Mouse (Mus musculus): ENCODE data around the gene Srms. TPM values are rescaled to one million over a fixed set of nuclear protein-coding genes. Genes with fewer than 3 reads are reported as not detected.
A peak's percentile ranks its signal among the peaks of the same experiment; 100 is the strongest.

Srms gene
- under 1 TPM; 0.21 to 0.22 TPM for total RNA-seq (2021)

DNA sequence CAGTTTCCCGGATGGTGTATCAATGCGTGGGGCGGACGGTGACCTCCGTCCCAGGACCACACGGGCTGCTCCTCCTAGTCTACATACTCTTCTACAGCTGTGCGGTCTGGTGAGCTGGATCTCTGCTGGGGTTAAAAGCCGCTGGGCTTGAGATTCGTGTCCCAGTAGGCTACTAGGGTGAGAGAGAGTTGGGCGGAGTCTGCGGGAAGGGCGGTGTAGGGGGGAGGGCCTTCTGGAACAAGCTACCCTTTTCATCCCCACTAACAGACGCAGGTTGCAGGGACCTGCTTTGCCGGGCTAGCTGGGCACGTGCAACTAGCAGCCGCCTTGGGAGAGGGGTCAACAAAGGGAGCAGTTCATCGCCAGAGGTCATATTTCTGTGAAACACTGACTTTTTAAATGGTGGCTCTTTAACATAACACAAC, at the start of gene Srms:
Gene Srms (minus strand): TSS at position 165 of the 425 bp plus-strand sequence.
- intact Hi-C loops (cut with DNase I), result no loop called here
- peak in 1 of 2 experiments; percentile 53 for DNase-seq (ENCODE audit: extremely low spot score in 1 of 2, low spot score in 2 of 2)

- intact Hi-C loops (cut with DNase I), result no loop called here
- DNase-seq (ENCODE audit: extremely low spot score in 1 of 2, low spot score in 2 of 2), result peak in 1 of 2 experiments; percentile 15
These were observed 40.3 kb upstream of the Srms start for GRCm38 (mm10) chr2:181253248-181253647.

- intact Hi-C loops (cut with DNase I), result no loop called here
- no peak for DNase-seq (ENCODE audit: extremely low spot score in 1 of 2, low spot score in 2 of 2)
These were observed 38.9 kb upstream of the Srms start for GRCm38 (mm10) chr2:181251841-181252240.

- intact Hi-C loops (cut with DNase I), result no loop called here
- no peak for DNase-seq (ENCODE audit: extremely low spot score in 1 of 2, low spot score in 2 of 2)
These were observed 36.2 kb upstream of the Srms start for GRCm38 (mm10) chr2:181249217-181249616.

DNA sequence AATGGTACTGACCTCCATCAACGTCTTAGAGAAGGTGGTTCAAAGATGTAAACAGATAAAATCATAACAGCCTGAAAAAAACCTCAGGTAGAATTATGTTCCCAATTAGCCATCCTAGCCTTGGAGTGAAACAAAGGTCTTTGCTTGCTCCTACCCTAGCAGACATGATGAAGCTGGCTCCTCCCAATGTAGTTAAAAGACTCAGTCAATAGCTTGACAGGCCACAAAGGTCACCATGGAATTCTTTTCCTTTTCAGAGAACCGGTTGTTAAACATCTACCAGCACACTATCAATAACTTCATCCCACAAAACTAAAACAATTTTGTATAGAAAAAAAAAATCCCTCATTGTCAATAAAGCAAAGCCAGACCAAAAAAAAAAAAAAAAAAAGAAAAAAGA, 32.0 kb upstream of the Srms start:
- no peak for DNase-seq (ENCODE audit: extremely low spot score in 1 of 2, low spot score in 2 of 2)
- intact Hi-C loops (cut with DNase I), result no loop called here

GRCm38 (mm10) chr2:181243706-181244394, 30.9 kb upstream of the Srms start:
- peak in 1 of 2 experiments; percentile 44 for DNase-seq (ENCODE audit: extremely low spot score in 1 of 2, low spot score in 2 of 2)
- intact Hi-C loops (cut with DNase I), result no loop called here

- DNase-seq (ENCODE audit: extremely low spot score in 1 of 2, low spot score in 2 of 2), result no peak
- intact Hi-C loops (cut with DNase I), result no loop called here
These were observed 29.3 kb upstream of the Srms start for GRCm38 (mm10) chr2:181242314-181242665.

GRCm38 (mm10) chr2:181241602-181242313, 28.8 kb upstream of the Srms start, which contains the start of gene Helz2:
TSS of gene Helz2 (minus strand) at chr2:181242027.
- DNase-seq (ENCODE audit: extremely low spot score in 1 of 2, low spot score in 2 of 2), result peak in 1 of 2 experiments; percentile 31
- intact Hi-C loops (cut with DNase I), result no loop called here

- DNase-seq (ENCODE audit: extremely low spot score in 1 of 2, low spot score in 2 of 2), result peak in 1 of 2 experiments; percentile 16
- intact Hi-C loops (cut with DNase I), result no loop called here
These were observed 27.9 kb upstream of the Srms start for GRCm38 (mm10) chr2:181240806-181241440.

GRCm38 (mm10) chr2:181239261-181239660, 26.3 kb upstream of the Srms start:
- intact Hi-C loops (cut with DNase I), result no loop called here
- DNase-seq (ENCODE audit: extremely low spot score in 1 of 2, low spot score in 2 of 2), result peak in 1 of 2 experiments; percentile 19

- no peak for DNase-seq (ENCODE audit: extremely low spot score in 1 of 2, low spot score in 2 of 2)
- intact Hi-C loops (cut with DNase I), result no loop called here
These were observed 25.9 kb upstream of the Srms start for GRCm38 (mm10) chr2:181238861-181239260.

- DNase-seq (ENCODE audit: extremely low spot score in 1 of 2, low spot score in 2 of 2), result peak in 1 of 2 experiments; percentile 22
- intact Hi-C loops (cut with DNase I), result no loop called here
These were observed 25.2 kb upstream of the Srms start for GRCm38 (mm10) chr2:181238091-181238610.

- peak in 1 of 2 experiments; percentile 13 for DNase-seq (ENCODE audit: extremely low spot score in 1 of 2, low spot score in 2 of 2)
- intact Hi-C loops (cut with DNase I), result no loop called here
These were observed 24.4 kb upstream of the Srms start for GRCm38 (mm10) chr2:181237251-181238014.

DNA sequence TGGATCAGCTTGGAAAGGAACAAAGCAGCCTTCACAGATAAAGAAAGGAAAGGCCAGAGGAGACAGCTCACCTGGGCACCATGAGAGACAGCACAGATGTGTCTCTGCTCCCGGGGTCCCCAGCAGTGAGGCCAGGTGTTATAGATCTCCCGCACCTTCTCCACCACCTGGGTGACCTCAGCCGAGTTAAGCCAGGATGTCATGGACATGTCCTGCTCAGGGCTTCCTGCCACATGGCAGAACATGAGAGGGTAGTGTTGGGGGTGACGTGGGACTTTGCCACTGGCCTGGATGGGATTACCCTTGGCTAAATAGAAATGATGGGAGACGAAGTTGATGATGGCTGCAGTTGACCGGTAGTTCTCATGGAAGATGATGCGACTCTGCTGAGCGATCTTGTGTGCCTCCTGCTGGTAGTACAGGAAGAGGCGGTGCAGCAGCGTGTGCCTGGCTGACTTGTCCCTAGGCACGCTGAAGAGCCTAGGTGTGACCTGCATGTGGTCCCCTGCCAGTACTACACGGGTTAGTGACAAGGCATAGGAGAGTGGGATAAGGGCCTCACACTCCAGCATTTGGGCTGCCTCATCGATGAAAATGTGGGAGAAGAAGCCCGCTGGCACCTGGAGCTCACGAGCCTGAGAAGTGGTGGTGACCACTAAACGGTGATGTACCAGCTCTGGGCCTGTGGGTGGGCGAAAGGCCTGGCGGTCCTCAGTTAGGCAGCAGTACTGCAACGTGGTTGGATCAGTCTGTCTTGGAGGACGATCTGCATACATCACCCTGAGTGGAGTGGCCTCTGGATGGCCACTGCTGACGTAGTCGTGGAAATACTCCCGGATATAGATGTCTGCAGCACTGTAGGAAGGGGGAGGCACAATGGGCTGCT, 22.9 kb upstream of the Srms start:
- intact Hi-C loops (cut with DNase I), result no loop called here
- DNase-seq (ENCODE audit: extremely low spot score in 1 of 2, low spot score in 2 of 2), result peak in 1 of 2 experiments; percentile 16

- no peak for DNase-seq (ENCODE audit: extremely low spot score in 1 of 2, low spot score in 2 of 2)
- intact Hi-C loops (cut with DNase I), result no loop called here
These were observed 21.7 kb upstream of the Srms start for GRCm38 (mm10) chr2:181234680-181235079.

DNA sequence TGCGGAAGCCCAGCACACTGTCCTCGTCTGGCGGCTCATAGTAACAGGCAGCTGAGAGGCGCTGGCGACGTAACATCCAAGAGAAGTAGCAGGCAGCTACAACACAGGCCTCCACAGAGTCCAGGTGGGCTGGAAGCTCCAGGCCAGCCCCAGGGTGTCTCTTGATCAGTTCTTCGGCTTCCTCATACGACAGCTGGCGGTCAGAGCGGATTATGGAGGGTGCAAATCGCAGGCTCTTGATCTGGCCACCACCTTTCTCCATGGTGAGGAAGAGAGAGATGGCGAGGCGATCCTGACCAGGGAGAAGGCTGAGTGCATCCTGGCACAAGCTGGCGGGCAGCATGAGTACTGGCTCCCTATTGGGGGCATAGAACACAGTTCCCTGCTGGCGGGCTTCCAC, 20.5 kb upstream of the Srms start:
- intact Hi-C loops (cut with DNase I), result no loop called here
- no peak for DNase-seq (ENCODE audit: extremely low spot score in 1 of 2, low spot score in 2 of 2)

- intact Hi-C loops (cut with DNase I), result no loop called here
- no peak for DNase-seq (ENCODE audit: extremely low spot score in 1 of 2, low spot score in 2 of 2)
These were observed 18.2 kb upstream of the Srms start for GRCm38 (mm10) chr2:181231171-181231570.

- DNase-seq (ENCODE audit: extremely low spot score in 1 of 2, low spot score in 2 of 2), result no peak
- intact Hi-C loops (cut with DNase I), result no loop called here
These were observed 15.3 kb upstream of the Srms start for GRCm38 (mm10) chr2:181228335-181228734.
